Mouse (Mus musculus) erythroblast, embryonic 14.5 days (primary cell): ENCODE measurements around the gene Gopc.

Source experiments
- GATA1 ChIP-seq: IDR thresholded peaks from 2 replicates; pipeline ENCODE4 v1.6.1; 2012; ENCODE audit warnings: low read length, inconsistent platforms, mixed read lengths
- TAL1 ChIP-seq: IDR thresholded peaks from 3 replicates; pipeline ENCODE4 v1.6.1; 2012; ENCODE audit warnings: low read length, inconsistent platforms, mixed read lengths

- TF ChIP-seq GATA1 = no peak
- TF ChIP-seq TAL1 = no peak
These were observed 44.5 kb upstream of the Gopc start for GRCm38 (mm10) chr10:52426314-52426980.
